Mouse (Mus musculus) forebrain, embryonic 11.5 days (tissue): ENCODE measurements around the gene Vim. TPM values are rescaled to one million over a fixed set of nuclear protein-coding genes. Genes with fewer than 3 reads are reported as not detected.
"Not testable (repeated sequence)": the region's sequence is repeated elsewhere in the genome, so short reads cannot be mapped to it uniquely, and the experiment has no call there.

Source experiments
- ATAC-seq: fragments of 200-750 bp; cut with Nextera tagmentation; replicated peaks from 2 replicates; pipeline ENCODE4 v1.8.0; 2017; ENCODE audit warnings: moderate TSS enrichment; ENCODE audit not compliant: low FRiP score
- DNase-seq: peaks from one replicate; pipeline ENCODE4 v3.0.0-alpha.2; 2017; ENCODE audit warnings: low spot score
- H3K27ac ChIP-seq: fragments of 300-500 bp; sonication (generic); 2 replicates; pipeline ENCODE4 v1.5.1; 2014; ENCODE audit warnings: low read depth, low read length
- H3K27me3 ChIP-seq: fragments of 300-500 bp; sonication (generic); 2 replicates; pipeline ENCODE4 v1.6.1; 2014; ENCODE audit warnings: mild to moderate bottlenecking, low read length, mixed read lengths; ENCODE audit not compliant: control insufficient read depth, insufficient read depth
- H3K36me3 ChIP-seq: fragments of 300-500 bp; sonication (generic); 2 replicates; pipeline ENCODE4 v1.6.1; 2014; ENCODE audit warnings: mild to moderate bottlenecking, low read length, moderate library complexity, mixed read lengths; ENCODE audit not compliant: control insufficient read depth, insufficient read depth
- H3K4me1 ChIP-seq: fragments of 300-500 bp; sonication (generic); replicated peaks from 2 replicates; pipeline ENCODE4 v1.6.1; 2014; ENCODE audit warnings: low read length, mixed read lengths; ENCODE audit not compliant: control insufficient read depth, insufficient read depth
- H3K4me2 ChIP-seq: fragments of 300-500 bp; sonication (generic); 2 replicates; pipeline ENCODE4 v1.6.1; 2014; ENCODE audit warnings: low read depth, mild to moderate bottlenecking, low read length, moderate library complexity, mixed read lengths; ENCODE audit not compliant: severe bottlenecking
- H3K4me3 ChIP-seq: fragments of 300-500 bp; sonication (generic); 2 replicates; pipeline ENCODE4 v1.5.1; 2014; ENCODE audit warnings: low read depth, low read length
- H3K9ac ChIP-seq: fragments of 300-500 bp; sonication (generic); 2 replicates; pipeline ENCODE4 v1.6.1; 2014; ENCODE audit warnings: low read length
- H3K9me3 ChIP-seq: fragments of 300-500 bp; sonication (generic); 2 replicates; pipeline ENCODE4 v1.6.1; 2016; ENCODE audit warnings: low read length, mixed read lengths; ENCODE audit not compliant: control insufficient read depth
- WGBS: fragments of 180-500 bp; shearing (Covaris S2); extraction: QIAGEN DNeasy Blood & Tissue Kit; methylation state at CpG from one replicate; pipeline ENCODE4 v1.1.7; 2014; 5-methylcytosine and 5-hydroxymethylcytosine counted together
- polyA plus RNA-seq: library from polyadenylated mRNA; unstranded; fragments of >200 nt; fragmentation: Nextera tagmentation; extraction: Ambion mirVana; gene quantifications from 2 replicates; pipeline ENCODE4 v1.2.1, GENCODE M21; 2014

The Vim gene
- polyA plus RNA-seq, 1 experiment from 2014 or later: 1,264 TPM

- Histone ChIP-seq H3K9ac (peak overlapping the region; percentile 95), H3K4me3 (peak overlapping the region; percentile 94), H3K36me3 (peaks cover 15% of the 10 kb centered on the region), H3K27ac (peak overlapping the region; percentile 98), H3K9me3 (no peaks in the 10 kb centered on the region), H3K4me1 (peaks cover 15% of the 10 kb centered on the region; the same call in 1 of the 2 replicates), H3K4me2 (peak overlapping the region; percentile 68), H3K27me3 (no peaks in the 10 kb centered on the region)
- DNase-seq (peak; percentile 77), ATAC-seq (no peak)
- WGBS: under 1% methylated on average over 21 of the region's 21 CpGs
Measured at GRCm38 (mm10) chr2:13574801-13575150, 1.0 kb downstream of the Vim start.

GRCm38 (mm10) chr2:13575287-13575801, 1.6 kb downstream of the Vim start:
- ATAC-seq (no peak), DNase-seq (peak; percentile 87)
- peak overlapping the region; percentile 68 for H3K4me2 ChIP-seq
- no peaks in the 10 kb centered on the region for H3K27me3 ChIP-seq
- no peaks in the 10 kb centered on the region for H3K9me3 ChIP-seq
- H3K4me1 ChIP-seq: peaks cover 15% of the 10 kb centered on the region; the same call in 1 of the 2 replicates
- peak overlapping the region; percentile 98 for H3K27ac ChIP-seq
- H3K9ac ChIP-seq: peak overlapping the region; percentile 95
- H3K4me3 ChIP-seq: peak overlapping the region; percentile 94
- 2% methylated on average over 13 of the region's 13 CpGs for WGBS
- H3K36me3 ChIP-seq: peaks cover 19% of the 10 kb centered on the region

GRCm38 (mm10) chr2:13575926-13576325, 2.2 kb downstream of the Vim start:
- 7% methylated on average over 6 of the region's 6 CpGs for WGBS
- H3K9me3 ChIP-seq: no peaks in the 10 kb centered on the region
- peak overlapping the region; percentile 95 for H3K9ac ChIP-seq
- peak; percentile 19 for ATAC-seq
- peaks cover 21% of the 10 kb centered on the region for H3K36me3 ChIP-seq
- H3K27ac ChIP-seq: peak overlapping the region; percentile 98
- H3K27me3 ChIP-seq: no peaks in the 10 kb centered on the region
- H3K4me3 ChIP-seq: peak overlapping the region; percentile 94
- H3K4me2 ChIP-seq: peak overlapping the region; percentile 68
- no peak for DNase-seq
- peaks cover 15% of the 10 kb centered on the region; the same call in 1 of the 2 replicates for H3K4me1 ChIP-seq

- 90% methylated on average over 1 of the region's 1 CpGs for WGBS
- Histone ChIP-seq H3K27ac (no peak overlapping the region), H3K4me2 (peak overlapping the region; percentile 47), H3K36me3 (peaks cover 31% of the 10 kb centered on the region), H3K27me3 (no peaks in the 10 kb centered on the region), H3K4me3 (peak overlapping the region; percentile 17), H3K9me3 (no peaks in the 10 kb centered on the region), H3K4me1 (peaks cover 11% of the 10 kb centered on the region; the same call in 1 of the 2 replicates), H3K9ac (no peak overlapping the region)
- ATAC-seq (no peak), DNase-seq (no peak)
Measured at GRCm38 (mm10) chr2:13577399-13577798, 3.7 kb downstream of the Vim start.

- ATAC-seq (no peak), DNase-seq (no peak)
- no peak overlapping the region for H3K4me2 ChIP-seq
- no peak overlapping the region for H3K27ac ChIP-seq
- H3K27me3 ChIP-seq: no peaks in the 10 kb centered on the region
- peaks cover 8% of the 10 kb centered on the region; the same call in 1 of the 2 replicates for H3K4me1 ChIP-seq
- no peak overlapping the region for H3K4me3 ChIP-seq
- H3K36me3 ChIP-seq: peaks cover 31% of the 10 kb centered on the region
- WGBS: 62% methylated on average over 14 of the region's 14 CpGs
- no peaks in the 10 kb centered on the region for H3K9me3 ChIP-seq
- no peak overlapping the region for H3K9ac ChIP-seq
Measured at GRCm38 (mm10) chr2:13578473-13579152, 4.9 kb downstream of the Vim start.

GRCm38 (mm10) chr2:13579315-13579714, 5.6 kb downstream of the Vim start:
- peaks cover 8% of the 10 kb centered on the region; the same call in 1 of the 2 replicates for H3K4me1 ChIP-seq
- no peaks in the 10 kb centered on the region for H3K27me3 ChIP-seq
- H3K4me2 ChIP-seq: no peak overlapping the region
- no peak overlapping the region for H3K27ac ChIP-seq
- no peaks in the 10 kb centered on the region for H3K9me3 ChIP-seq
- H3K36me3 ChIP-seq: peaks cover 31% of the 10 kb centered on the region
- DNase-seq: no peak
- H3K4me3 ChIP-seq: no peak overlapping the region
- no peak for ATAC-seq
- no peak overlapping the region for H3K9ac ChIP-seq
- WGBS: 95% methylated on average over 8 of the region's 8 CpGs

- peak; percentile 66 for DNase-seq
- H3K4me1 ChIP-seq: peaks cover 8% of the 10 kb centered on the region; the same call in 1 of the 2 replicates
- no peak overlapping the region for H3K9ac ChIP-seq
- 63% methylated on average over 11 of the region's 11 CpGs for WGBS
- no peak overlapping the region for H3K27ac ChIP-seq
- no peaks in the 10 kb centered on the region for H3K9me3 ChIP-seq
- H3K4me2 ChIP-seq: no peak overlapping the region
- H3K4me3 ChIP-seq: no peak overlapping the region
- peaks cover 31% of the 10 kb centered on the region for H3K36me3 ChIP-seq
- no peaks in the 10 kb centered on the region for H3K27me3 ChIP-seq
- ATAC-seq: no peak
Measured at GRCm38 (mm10) chr2:13579991-13580390, 6.3 kb downstream of the Vim start.

- no peaks in the 10 kb centered on the region for H3K9me3 ChIP-seq
- peaks cover 29% of the 10 kb centered on the region for H3K36me3 ChIP-seq
- WGBS: 81% methylated on average over 3 of the region's 3 CpGs
- no peak overlapping the region for H3K27ac ChIP-seq
- no peak for ATAC-seq
- H3K27me3 ChIP-seq: no peaks in the 10 kb centered on the region
- no peak for DNase-seq
- H3K9ac ChIP-seq: no peak overlapping the region
- no peak overlapping the region for H3K4me3 ChIP-seq
- H3K4me2 ChIP-seq: no peak overlapping the region
- H3K4me1 ChIP-seq: peaks cover 8% of the 10 kb centered on the region; the same call in 1 of the 2 replicates
Measured at GRCm38 (mm10) chr2:13582184-13582583, 8.5 kb downstream of the Vim start.

GRCm38 (mm10) chr2:13583746-13584145, 10.0 kb downstream of the Vim start:
- H3K27ac ChIP-seq, H3K9me3 ChIP-seq, DNase-seq, H3K27me3 ChIP-seq, H3K4me3 ChIP-seq, H3K4me1 ChIP-seq, ATAC-seq, H3K9ac ChIP-seq, H3K4me2 ChIP-seq: not testable (repeated sequence)
- H3K36me3 ChIP-seq: peaks cover 18% of the 10 kb centered on the region
